19 mouse cellular contexts compared by ENCODE assay signal in genomic region chr2:150293669-150294068, GRCm38 (mm10). TPM values are rescaled to one million over a fixed set of nuclear protein-coding genes. Genes with fewer than 3 reads are reported as not detected.
DNase-seq lines count a peak whose midpoint lies in the region; ATAC-seq lines count a peak whose summit lies in the region.
"Had no signal": no experiment of that assay in that cellular context is flagged by ENCODE, and none has a peak within 500 bp of the region (broad histone marks: within the 10 kb centered on the region; RNA-seq: fewer than 3 reads in every experiment).

No protein-coding gene starts in this region.

- intact Hi-C loops in heart, postnatal 36 days (cut with DNase I), result no loop called here

- peak; percentile 56 for DNase-seq in heart, adult 11 months
- no peak for DNase-seq in heart, postnatal 36 days
- DNase-seq in induced T-regulatory cell, adult 2 months (ENCODE audit: low read depth), result peak; percentile 1
- DNase-seq in spleen, postnatal 36 days (ENCODE audit: low spot score in 2 of 2), result no peak
- no peak for DNase-seq in thymus, postnatal 14 days
- DNase-seq: adrenal gland, adult 2 months; adrenal gland, adult 8-10 months; adrenal gland, postnatal 10 days; adrenal gland, postnatal 14 days; adrenal gland, postnatal 25 days; adrenal gland, postnatal 36 days; B cell, adult 2 months; cerebellum, adult 11 months; cerebellum, adult 11-12 months; cerebellum, adult 18-20 months had no signal

- ATAC-seq in megakaryocyte, adult 5-6 weeks (ENCODE audit: poor library complexity, severe bottlenecking), result peak; percentile 52
- ATAC-seq: activated CD4-positive, CD25-positive, alpha-beta regulatory T cell, adult 4 months; CD4-positive, CD25-positive, alpha-beta regulatory T cell, adult 4 months; Patski had no signal

RNA-seq across cellular contexts. Expression of gene Gm10130, which starts 29.8 kb away (rescaled TPM):
- total RNA-seq in heart, postnatal 36 days (2021), result 1 to 10 TPM in 1 of 2 experiments, not detected in 1; 2.2 TPM
- total RNA-seq in megakaryocyte, adult 5-6 weeks (2015), result 1.7 TPM in 1 of 2 replicates, not detected in the other
- total RNA-seq in megakaryocyte, adult 5-6 weeks (2017), result 1.6 and 2.2 TPM in 2 replicates

RNA-seq across cellular contexts. Expression of gene Gm14124, which starts 36.4 kb away (rescaled TPM):
- not detected for total RNA-seq in heart, postnatal 36 days (2021)
- not detected in 2 replicates for total RNA-seq in megakaryocyte, adult 5-6 weeks (2015)
- not detected in 2 replicates for total RNA-seq in megakaryocyte, adult 5-6 weeks (2017)

RNA-seq across cellular contexts. Expression of gene Gm21994, which starts 38.3 kb away (rescaled TPM):
- 1 to 10 TPM; 2.1 to 2.4 TPM for total RNA-seq in heart, postnatal 36 days (2021)
- total RNA-seq in megakaryocyte, adult 5-6 weeks (2015), result 2.8 and 4.4 TPM in 2 replicates
- total RNA-seq in megakaryocyte, adult 5-6 weeks (2017), result 3.5 and 6.2 TPM in 2 replicates

Comparison
In these comparisons a context has a peak if more than half of its experiments do, and no peak if none do; other contexts are left out.
1. DNase-seq: peak in heart, adult 11 months (single experiment) and induced T-regulatory cell, adult 2 months (single experiment); none in heart, postnatal 36 days (0 of 2), spleen, postnatal 36 days (0 of 2) and thymus, postnatal 14 days (single experiment).